Mouse (Mus musculus) embryo, embryonic 9.5 days (tissue): ENCODE measurements around the gene Plbd1.

Experiments used
- DNase-seq: peaks from one replicate; pipeline ENCODE4 v3.0.0-alpha.2; 2017; ENCODE audit errors: extremely low spot score

Gene Plbd1

GRCm38 (mm10) chr6:136661706-136662016 is at the start of gene Plbd1:
Gene Plbd1 (minus strand): TSS chr6:136661928.
- DNase-seq: peak; percentile 38

- DNase-seq: no peak
Measured at GRCm38 (mm10) chr6:136710408-136710807, 48.7 kb upstream of the Plbd1 start.

- no peak for DNase-seq
Measured at GRCm38 (mm10) chr6:136708597-136708996, 46.9 kb upstream of the Plbd1 start.

- no peak for DNase-seq
Measured at GRCm38 (mm10) chr6:136701878-136702277, 40.1 kb upstream of the Plbd1 start.

- no peak for DNase-seq
Measured at GRCm38 (mm10) chr6:136701185-136701584, 39.5 kb upstream of the Plbd1 start.

GRCm38 (mm10) chr6:136691314-136691713 is 29.6 kb upstream of the Plbd1 start:
- no peak for DNase-seq

- no peak for DNase-seq
Measured at GRCm38 (mm10) chr6:136690527-136690926, 28.8 kb upstream of the Plbd1 start.

GRCm38 (mm10) chr6:136689790-136690413 is 28.2 kb upstream of the Plbd1 start:
- peak; percentile 5 for DNase-seq

- no peak for DNase-seq
Measured at GRCm38 (mm10) chr6:136685433-136685832, 23.7 kb upstream of the Plbd1 start.

- DNase-seq: no peak
Measured at GRCm38 (mm10) chr6:136683410-136684334, 21.9 kb upstream of the Plbd1 start.

GRCm38 (mm10) chr6:136679381-136679780 is 17.7 kb upstream of the Plbd1 start:
- no peak for DNase-seq

GRCm38 (mm10) chr6:136674935-136675334 is 13.2 kb upstream of the Plbd1 start:
- DNase-seq: no peak

GRCm38 (mm10) chr6:136672467-136672866 is 10.7 kb upstream of the Plbd1 start:
- DNase-seq: no peak

- DNase-seq: no peak
Measured at GRCm38 (mm10) chr6:136669274-136669673, 7.5 kb upstream of the Plbd1 start.

GRCm38 (mm10) chr6:136668266-136668986 is 6.7 kb upstream of the Plbd1 start:
- DNase-seq: no peak

- DNase-seq: no peak
Measured at GRCm38 (mm10) chr6:136662063-136662462, 335 bp upstream of the Plbd1 start.

GRCm38 (mm10) chr6:136660831-136661705 is 660 bp downstream of the Plbd1 start:
- DNase-seq: peak; percentile 15

- DNase-seq: no peak
Measured at GRCm38 (mm10) chr6:136659226-136659625, 2.5 kb downstream of the Plbd1 start.

GRCm38 (mm10) chr6:136658303-136658702 is 3.4 kb downstream of the Plbd1 start:
- no peak for DNase-seq

GRCm38 (mm10) chr6:136655786-136656185 is 5.9 kb downstream of the Plbd1 start:
- DNase-seq: no peak

GRCm38 (mm10) chr6:136654470-136654869 is 7.3 kb downstream of the Plbd1 start:
- DNase-seq: no peak

- no peak for DNase-seq
Measured at GRCm38 (mm10) chr6:136653331-136653730, 8.4 kb downstream of the Plbd1 start.
